Mouse (Mus musculus): ENCODE measurements at regions not wholly inside any gene's neighbourhood (a gene's known extent, or its start where the extent isn't known, plus 50 kb on each side); places are given as distances from the start of the nearest gene placed in this dataset.
A peak's percentile ranks its signal among the peaks of the same experiment; 100 is the strongest.
"Not testable (repeated sequence)": the region's sequence is repeated elsewhere in the genome, so short reads cannot be mapped to it uniquely, and the experiment has no call there.

GRCm38 (mm10) chr1:177346540-177346939 is 88.5 kb upstream of the Akt3 start:
- 73% methylated on average over 6 of the region's 6 CpGs for WGBS
- no peak overlapping the region for H3K9ac ChIP-seq
- H3K4me3 ChIP-seq = no peak overlapping the region
- H3K36me3 ChIP-seq = no peaks in the 10 kb centered on the region
- ATAC-seq (ENCODE audit: low read depth) = no peak
- H3K4me1 ChIP-seq (replicated peaks) = peaks cover 3% of the 10 kb centered on the region; the same call in 1 of the 2 replicates
- no peaks in the 10 kb centered on the region for H3K27me3 ChIP-seq
- no peaks in the 10 kb centered on the region for H3K9me3 ChIP-seq
- H3K4me2 ChIP-seq = no peak overlapping the region
- H3K27ac ChIP-seq (replicated peaks) = no peak overlapping the region

- H3K36me3 ChIP-seq = no peaks in the 10 kb centered on the region
- no peak overlapping the region for H3K9ac ChIP-seq
- H3K4me3 ChIP-seq = no peak overlapping the region
- no peaks in the 10 kb centered on the region for H3K9me3 ChIP-seq
- no peaks in the 10 kb centered on the region for H3K27me3 ChIP-seq
- H3K27ac ChIP-seq (replicated peaks) = no peak overlapping the region
- peaks cover 3% of the 10 kb centered on the region; the same call in 1 of the 2 replicates for H3K4me1 ChIP-seq (replicated peaks)
- 93% methylated on average over 6 of the region's 6 CpGs for WGBS
- no peak for ATAC-seq (ENCODE audit: low read depth)
- H3K4me2 ChIP-seq = no peak overlapping the region
Observed at GRCm38 (mm10) chr1:177345540-177345939, 87.5 kb upstream of the Akt3 start.

- Histone ChIP-seq H3K9ac (no peak overlapping the region), H3K36me3 (no peaks in the 10 kb centered on the region), H3K4me1 (replicated peaks) (peaks cover 5% of the 10 kb centered on the region; the same call in 1 of the 2 replicates), H3K4me3 (no peak overlapping the region), H3K9me3 (no peaks in the 10 kb centered on the region), H3K27ac (replicated peaks) (no peak overlapping the region), H3K4me2 (no peak overlapping the region), H3K27me3 (no peaks in the 10 kb centered on the region)
- 82% methylated on average over 4 of the region's 4 CpGs for WGBS
- ATAC-seq (ENCODE audit: low read depth) = no peak
Observed at GRCm38 (mm10) chr1:177343949-177344348, 85.9 kb upstream of the Akt3 start.

- no peak overlapping the region for H3K27ac ChIP-seq (replicated peaks)
- no peak for ATAC-seq (ENCODE audit: low read depth)
- H3K4me3 ChIP-seq = no peak overlapping the region
- no peak overlapping the region for H3K4me2 ChIP-seq
- H3K27me3 ChIP-seq = no peaks in the 10 kb centered on the region
- H3K36me3 ChIP-seq = no peaks in the 10 kb centered on the region
- H3K9ac ChIP-seq = no peak overlapping the region
- peaks cover 14% of the 10 kb centered on the region for H3K4me1 ChIP-seq (replicated peaks)
- H3K9me3 ChIP-seq = no peaks in the 10 kb centered on the region
- 35% methylated on average over 6 of the region's 6 CpGs for WGBS
Observed at GRCm38 (mm10) chr1:177343121-177343520, 85.1 kb upstream of the Akt3 start.

- H3K9ac ChIP-seq = no peak overlapping the region
- no peak overlapping the region for H3K4me2 ChIP-seq
- no peaks in the 10 kb centered on the region for H3K9me3 ChIP-seq
- ATAC-seq (ENCODE audit: low read depth) = no peak
- no peak overlapping the region for H3K4me3 ChIP-seq
- 79% methylated on average over 3 of the region's 3 CpGs for WGBS
- no peak overlapping the region for H3K27ac ChIP-seq (replicated peaks)
- H3K4me1 ChIP-seq (replicated peaks) = peaks cover 17% of the 10 kb centered on the region
- H3K36me3 ChIP-seq = no peaks in the 10 kb centered on the region
- H3K27me3 ChIP-seq = no peaks in the 10 kb centered on the region
Observed at GRCm38 (mm10) chr1:177340232-177340631, 82.2 kb upstream of the Akt3 start.

GRCm38 (mm10) chr1:177339207-177339787 is 81.3 kb upstream of the Akt3 start:
- peak overlapping the region; percentile 37 for H3K4me3 ChIP-seq
- ATAC-seq (ENCODE audit: low read depth); H3K27me3 ChIP-seq; H3K36me3 ChIP-seq; H3K9me3 ChIP-seq: not testable (repeated sequence)
- H3K4me1 ChIP-seq (replicated peaks) = peaks cover 17% of the 10 kb centered on the region
- peak overlapping the region; percentile 72 for H3K4me2 ChIP-seq
- peak overlapping the region; percentile 80 for H3K27ac ChIP-seq (replicated peaks)
- H3K9ac ChIP-seq = peak overlapping the region; percentile 67
- 55% methylated on average over 12 of the region's 13 CpGs for WGBS

GRCm38 (mm10) chr1:177338466-177339206 is 80.6 kb upstream of the Akt3 start:
- Histone ChIP-seq H3K27ac (replicated peaks) (peak overlapping the region; percentile 80), H3K27me3 (no peaks in the 10 kb centered on the region), H3K9me3 (no peaks in the 10 kb centered on the region), H3K4me3 (peak overlapping the region; percentile 37), H3K4me1 (replicated peaks) (peaks cover 17% of the 10 kb centered on the region), H3K36me3 (no peaks in the 10 kb centered on the region), H3K9ac (peak overlapping the region; percentile 67), H3K4me2 (peak overlapping the region; percentile 72)
- peak; percentile 91 for ATAC-seq (ENCODE audit: low read depth)
- WGBS = 4% methylated on average over 32 of the region's 32 CpGs

GRCm38 (mm10) chr1:177337756-177338155 is 79.8 kb upstream of the Akt3 start:
- Histone ChIP-seq H3K9ac (no peak overlapping the region), H3K4me3 (no peak overlapping the region), H3K36me3 (no peaks in the 10 kb centered on the region), H3K4me2 (no peak overlapping the region), H3K27ac (replicated peaks) (0 out of 2 replicates have a peak overlapping the region, but pooled peaks have one; percentile 80), H3K9me3 (no peaks in the 10 kb centered on the region), H3K27me3 (no peaks in the 10 kb centered on the region), H3K4me1 (replicated peaks) (peaks cover 13% of the 10 kb centered on the region)
- ATAC-seq (ENCODE audit: low read depth) = no peak

- H3K4me2 ChIP-seq = no peak overlapping the region
- no peak overlapping the region for H3K27ac ChIP-seq (replicated peaks)
- H3K4me3 ChIP-seq = no peak overlapping the region
- ATAC-seq (ENCODE audit: low read depth) = no peak
- peaks cover 13% of the 10 kb centered on the region for H3K4me1 ChIP-seq (replicated peaks)
- no peak overlapping the region for H3K9ac ChIP-seq
- H3K27me3 ChIP-seq = no peaks in the 10 kb centered on the region
- 93% methylated on average over 4 of the region's 4 CpGs for WGBS
- no peaks in the 10 kb centered on the region for H3K36me3 ChIP-seq
- H3K9me3 ChIP-seq = no peaks in the 10 kb centered on the region
Observed at GRCm38 (mm10) chr1:177337141-177337540, 79.1 kb upstream of the Akt3 start.

GRCm38 (mm10) chr1:177336436-177336835 is 78.4 kb upstream of the Akt3 start:
- no peak overlapping the region for H3K27ac ChIP-seq (replicated peaks)
- H3K27me3 ChIP-seq = no peaks in the 10 kb centered on the region
- H3K9ac ChIP-seq = no peak overlapping the region
- WGBS = 88% methylated on average over 2 of the region's 2 CpGs
- H3K4me3 ChIP-seq = no peak overlapping the region
- H3K9me3 ChIP-seq = no peaks in the 10 kb centered on the region
- ATAC-seq (ENCODE audit: low read depth) = no peak
- no peak overlapping the region for H3K4me2 ChIP-seq
- no peaks in the 10 kb centered on the region for H3K36me3 ChIP-seq
- peaks cover 13% of the 10 kb centered on the region for H3K4me1 ChIP-seq (replicated peaks)

- Histone ChIP-seq H3K27ac (replicated peaks) (no peak overlapping the region), H3K4me2 (no peak overlapping the region), H3K36me3 (no peaks in the 10 kb centered on the region), H3K4me1 (replicated peaks) (peaks cover 13% of the 10 kb centered on the region), H3K9me3 (no peaks in the 10 kb centered on the region), H3K27me3 (no peaks in the 10 kb centered on the region), H3K4me3 (no peak overlapping the region), H3K9ac (no peak overlapping the region)
- WGBS = 89% methylated on average over 6 of the region's 6 CpGs
- no peak for ATAC-seq (ENCODE audit: low read depth)
Observed at GRCm38 (mm10) chr1:177335961-177336360, 78.0 kb upstream of the Akt3 start.

GRCm38 (mm10) chr1:177323366-177323765 is 65.4 kb upstream of the Akt3 start:
- H3K27ac ChIP-seq (replicated peaks) = no peak overlapping the region
- H3K9ac ChIP-seq = peak overlapping the region; percentile 71; the same call in 1 of the 2 replicates
- peaks cover 6% of the 10 kb centered on the region; the same call in 1 of the 2 replicates for H3K27me3 ChIP-seq

More at GRCm38 (mm10) chr1:177323366-177323765, 65.4 kb upstream of the Akt3 start:
- 50% methylated on average over 4 of the region's 4 CpGs for WGBS
- Histone ChIP-seq H3K4me2 (peak overlapping the region; percentile 89), H3K36me3 (no peaks in the 10 kb centered on the region), H3K9me3 (no peaks in the 10 kb centered on the region), H3K4me3 (peak overlapping the region; percentile 53), H3K4me1 (replicated peaks) (peaks cover 12% of the 10 kb centered on the region)
- ATAC-seq (ENCODE audit: low read depth) = no peak

Data from neural tube, embryonic 13.5 days (tissue).